In genomic region chr10:123183243-123183642, GRCm38 (mm10) we compare ENCODE assay signal across 8 mouse cellular contexts. TPM values are rescaled to one million over a fixed set of nuclear protein-coding genes. Genes with fewer than 3 reads are reported as not detected.
DNase-seq lines count a peak whose midpoint lies in the region.

No protein-coding gene starts in this region.

- DNase-seq in left cerebral cortex, adult 18-20 months (ENCODE audit: low spot score in 2 of 2) = peak; percentile 51 to 53
- no peak for DNase-seq in left cerebral cortex, adult 11 months (ENCODE audit: low spot score)
- DNase-seq in cerebellum, adult 8-10 months = peak; percentile 64
- peak; percentile 34 to 44 for DNase-seq in kidney, adult 8-10 months
- DNase-seq in right cerebral cortex, postnatal 36 days (ENCODE audit: low spot score in 2 of 2) = peak; percentile 56 to 73
- no peak for DNase-seq in spleen, postnatal 14 days (ENCODE audit: low spot score in 2 of 2)
- DNase-seq in adrenal gland, postnatal 10 days = no peak
- DNase-seq in spleen, postnatal 36 days (ENCODE audit: low spot score in 2 of 2) = no peak

RNA-seq across cellular contexts. Expression of gene Usp15, which starts 13.6 kb away (rescaled TPM):
- total RNA-seq in left cerebral cortex, adult 18-20 months (2021) = 100 to 1,000 TPM in 1 of 2 experiments, 10 to 100 TPM in 1; 98.9 to 111 TPM
- 10 to 100 TPM; 74.7 to 85.6 TPM for total RNA-seq in adrenal gland, postnatal 10 days (2021)

Comparison
In these comparisons a context has a peak if more than half of its experiments do, and no peak if none do; other contexts are left out.
1. DNase-seq: peak in left cerebral cortex, adult 18-20 months (2 of 2), cerebellum, adult 8-10 months (single experiment), kidney, adult 8-10 months (2 of 2) and right cerebral cortex, postnatal 36 days (2 of 2); none in left cerebral cortex, adult 11 months (single experiment), spleen, postnatal 14 days (0 of 2), adrenal gland, postnatal 10 days (single experiment) and spleen, postnatal 36 days (0 of 2).